Mouse (Mus musculus) lung, adult 2 months (tissue): Measurements from ENCODE around the gene Lrrc9.

Experiments used
- CTCF ChIP-seq: fragments of 200-500 bp; IDR thresholded peaks from 2 replicates; pipeline ENCODE4 v1.5.1; 2011; ENCODE audit warnings: mild to moderate bottlenecking, low read length, control low read depth; ENCODE audit not compliant: insufficient read depth
- POLR2A ChIP-seq: fragments of 200-500 bp; IDR thresholded peaks from 2 replicates; pipeline ENCODE4 v1.6.1; 2011; ENCODE audit warnings: low read depth, mild to moderate bottlenecking, control low read depth, low read length, borderline replicate concordance; ENCODE audit errors: extremely low read depth

- TF ChIP-seq POLR2A (no peak), CTCF (peak; percentile 82)
Measured at GRCm38 (mm10) chr12:72427722-72428126, 13.9 kb upstream of the Lrrc9 start.
